Comparison of ENCODE assay signal across 11 mouse cellular contexts in genomic region chr7:141934128-141934898, GRCm38 (mm10). TPM values are rescaled to one million over a fixed set of nuclear protein-coding genes. Genes with fewer than 3 reads are reported as not detected.
DNase-seq lines count a peak whose midpoint lies in the region; ATAC-seq and TF ChIP-seq lines count a peak whose summit lies in the region.
"Had no signal": no experiment of that assay in that cellular context is flagged by ENCODE, and none has a peak within 500 bp of the region (broad histone marks: within the 10 kb centered on the region; RNA-seq: fewer than 3 reads in every experiment).

No protein-coding gene starts in this region.

- WGBS in forebrain, postnatal 0 days, result 38% methylated on average over 7 of the region's 7 CpGs
- 30% methylated on average over 7 of the region's 7 CpGs for WGBS in midbrain, embryonic 15.5 days

- H3K27ac ChIP-seq in forebrain, postnatal 0 days (ENCODE audit: low read depth, low read length), result no peak overlapping the region
- H3K27ac ChIP-seq in midbrain, embryonic 15.5 days, result peak overlapping the region; percentile 39

- no peaks in the 10 kb centered on the region for H3K27me3 ChIP-seq in forebrain, postnatal 0 days (ENCODE audit: insufficient read depth, low read length)
- no peaks in the 10 kb centered on the region for H3K27me3 ChIP-seq in midbrain, embryonic 15.5 days (replicated peaks)

- no peaks in the 10 kb centered on the region for H3K9me3 ChIP-seq in forebrain, postnatal 0 days (ENCODE audit: low read length)
- no peaks in the 10 kb centered on the region for H3K9me3 ChIP-seq in midbrain, embryonic 15.5 days

- H3K4me1 ChIP-seq in forebrain, postnatal 0 days (ENCODE audit: insufficient read depth), result no peaks in the 10 kb centered on the region
- peaks cover 8% of the 10 kb centered on the region for H3K4me1 ChIP-seq in midbrain, embryonic 15.5 days

- H3K9ac ChIP-seq in forebrain, postnatal 0 days, result no peak overlapping the region
- H3K9ac ChIP-seq in midbrain, embryonic 15.5 days, result no peak overlapping the region

- no peaks in the 10 kb centered on the region for H3K36me3 ChIP-seq in forebrain, postnatal 0 days (ENCODE audit: insufficient read depth)
- H3K36me3 ChIP-seq in midbrain, embryonic 15.5 days (replicated peaks), result no peaks in the 10 kb centered on the region

- peak; percentile 42 for ATAC-seq in forebrain, postnatal 0 days
- ATAC-seq in midbrain, embryonic 15.5 days (replicated peaks), result peak; percentile 65

- no peak overlapping the region for H3K4me3 ChIP-seq in forebrain, postnatal 0 days (ENCODE audit: low read depth, low read length)
- no peak overlapping the region for H3K4me3 ChIP-seq in midbrain, embryonic 15.5 days

- TF ChIP-seq CTCF in forebrain, postnatal 0 days (IDR thresholded peaks at IDR 0.05; ENCODE audit: low read depth), result no peak

- H3K4me2 ChIP-seq in forebrain, postnatal 0 days (ENCODE audit: low read depth), result no peak overlapping the region
- H3K4me2 ChIP-seq in midbrain, embryonic 15.5 days, result no peak overlapping the region

- peak; percentile 39 for DNase-seq in ZHBTc4 (ENCODE audit: low read depth, low spot score)
- peak; percentile 27 to 62 for DNase-seq in cerebellum, postnatal 25 days
- no peak for DNase-seq in forebrain, postnatal 0 days
- DNase-seq in adrenal gland, postnatal 10 days, result no peak
- DNase-seq in adrenal gland, postnatal 36 days, result no peak
- no peak for DNase-seq in kidney, postnatal 14 days
- DNase-seq: heart, adult 18-20 months; layer of hippocampus, adult 9-11 months; liver; lung, postnatal 4 days had no signal

RNA-seq across cellular contexts. Expression of gene Brsk2, which starts 15.2 kb away (rescaled TPM):
- 107 and 132 TPM in 2 replicates for total RNA-seq in forebrain, postnatal 0 days (2014; rRNA removed)
- 15.8 and 18.3 TPM in 2 replicates for polyA plus RNA-seq in forebrain, postnatal 0 days (2015; fragmentation: Nextera tagmentation; extraction: Ambion mirVana)
- polyA plus RNA-seq in midbrain, embryonic 15.5 days (2015; fragmentation: Nextera tagmentation; extraction: Ambion mirVana), result 24.7 and 25.9 TPM in 2 replicates
- 1 to 10 TPM; 2.8 to 4.7 TPM for total RNA-seq in adrenal gland, postnatal 10 days (2021)
- total RNA-seq in adrenal gland, postnatal 36 days (2021), result 1 to 10 TPM; 1.6 to 2.1 TPM

RNA-seq across cellular contexts. Expression of gene Tollip, which starts 16.0 kb away (rescaled TPM):
- total RNA-seq in forebrain, postnatal 0 days (2014; rRNA removed), result 73.4 and 89.8 TPM in 2 replicates
- polyA plus RNA-seq in forebrain, postnatal 0 days (2015; fragmentation: Nextera tagmentation; extraction: Ambion mirVana), result 64.5 and 78.3 TPM in 2 replicates
- polyA plus RNA-seq in midbrain, embryonic 15.5 days (2015; fragmentation: Nextera tagmentation; extraction: Ambion mirVana), result 82.6 TPM in 2 replicates
- 10 to 100 TPM; 43.0 to 49.4 TPM for total RNA-seq in adrenal gland, postnatal 10 days (2021)
- 10 to 100 TPM; 60.4 to 61.2 TPM for total RNA-seq in adrenal gland, postnatal 36 days (2021)

Comparison
In these comparisons a context has a peak if more than half of its experiments do, and no peak if none do; other contexts are left out.
1. DNase-seq: peak in ZHBTc4 (single experiment) and cerebellum, postnatal 25 days (2 of 2); none in forebrain, postnatal 0 days (single experiment), adrenal gland, postnatal 10 days (single experiment), adrenal gland, postnatal 36 days (0 of 2) and kidney, postnatal 14 days (single experiment).
2. RNA of gene Brsk2, which starts 15.2 kb away (total RNA-seq): 107 to 132 TPM in forebrain, postnatal 0 days; 2.8 to 4.7 TPM in adrenal gland, postnatal 10 days and 1.6 to 2.1 TPM in adrenal gland, postnatal 36 days; every median in the first group is over 10 times any median in the second.